Mouse (Mus musculus) heart, postnatal 0 days (tissue): ENCODE data around the gene Dusp16. TPM values are rescaled to one million over a fixed set of nuclear protein-coding genes. Genes with fewer than 3 reads are reported as not detected.

ENCODE experiments used
- ATAC-seq: fragments of 200-750 bp; cut with Nextera tagmentation; 2 replicates; pipeline ENCODE4 v1.8.0; 2017; ENCODE audit warnings: low read depth, moderate number of reproducible peaks, moderate library complexity; ENCODE audit not compliant: insufficient read depth
- DNase-seq: peaks from one replicate; pipeline ENCODE4 v3.0.0-alpha.2; 2016; ENCODE audit warnings: low spot score
- H3K27ac ChIP-seq: fragments of 300-500 bp; sonication (generic); 2 replicates; pipeline ENCODE4 v1.5.1; 2014; ENCODE audit warnings: low read depth, mild to moderate bottlenecking
- H3K27me3 ChIP-seq: fragments of 300-500 bp; sonication (generic); 2 replicates; pipeline ENCODE4 v1.6.1; 2014; ENCODE audit warnings: low read length, mixed read lengths; ENCODE audit not compliant: control insufficient read depth, insufficient read depth
- H3K36me3 ChIP-seq: fragments of 300-500 bp; sonication (generic); replicated peaks from 2 replicates; pipeline ENCODE4 v1.6.1; 2014; ENCODE audit warnings: low read length, mixed read lengths; ENCODE audit not compliant: control insufficient read depth, insufficient read depth
- H3K4me1 ChIP-seq: fragments of 300-500 bp; sonication (generic); 2 replicates; pipeline ENCODE4 v1.6.1; 2014; ENCODE audit warnings: antibody characterized with exemption; ENCODE audit not compliant: control insufficient read depth, insufficient read depth
- H3K4me2 ChIP-seq: fragments of 300-500 bp; sonication (generic); 2 replicates; pipeline ENCODE4 v1.6.1; 2014; ENCODE audit warnings: low read depth, mild to moderate bottlenecking, low read length, moderate library complexity
- H3K4me3 ChIP-seq: fragments of 300-500 bp; sonication (generic); 2 replicates; pipeline ENCODE4 v1.5.1; 2014; ENCODE audit warnings: low read depth, low read length
- H3K9ac ChIP-seq: fragments of 300-500 bp; sonication (generic); replicated peaks from 2 replicates; pipeline ENCODE4 v1.6.1; 2014; ENCODE audit warnings: low read depth, low read length, mixed read lengths
- H3K9me3 ChIP-seq: fragments of 300-500 bp; sonication (generic); replicated peaks from 2 replicates; pipeline ENCODE4 v1.6.1; 2016; ENCODE audit warnings: low read length; ENCODE audit not compliant: control insufficient read depth
- CTCF ChIP-seq: IDR thresholded peaks from 2 replicates; pipeline ENCODE4 v1.5.1; 2016; ENCODE audit warnings: antibody characterized with exemption, control low read depth, low read depth
- EP300 ChIP-seq: IDR thresholded peaks from 2 replicates; pipeline ENCODE4 v1.6.1; 2016; ENCODE audit warnings: antibody characterized with exemption, low read depth
- WGBS: fragments of 180-500 bp; shearing (Covaris S2); extraction: QIAGEN DNeasy Blood & Tissue Kit; methylation state at CpG from one replicate; pipeline ENCODE4 v1.1.7; 2014; 5-methylcytosine and 5-hydroxymethylcytosine counted together
- polyA plus RNA-seq: library from polyadenylated mRNA; unstranded; fragments of >200 nt; fragmentation: Nextera tagmentation; extraction: Ambion mirVana; gene quantifications from 2 replicates; pipeline ENCODE4 v1.2.1, GENCODE M21; 2015
- total RNA-seq: library from RNA; depleted of rRNA; stranded (reverse); fragments of >200 nt; gene quantifications from 2 replicates; pipeline ENCODE4 v1.2.3, GENCODE M21; 2014; ENCODE audit warnings: low replicate concordance

The Dusp16 gene
- total and polyA plus RNA-seq, 2 experiments from 2014 or later = 9.6 to 29.2 TPM

DNA sequence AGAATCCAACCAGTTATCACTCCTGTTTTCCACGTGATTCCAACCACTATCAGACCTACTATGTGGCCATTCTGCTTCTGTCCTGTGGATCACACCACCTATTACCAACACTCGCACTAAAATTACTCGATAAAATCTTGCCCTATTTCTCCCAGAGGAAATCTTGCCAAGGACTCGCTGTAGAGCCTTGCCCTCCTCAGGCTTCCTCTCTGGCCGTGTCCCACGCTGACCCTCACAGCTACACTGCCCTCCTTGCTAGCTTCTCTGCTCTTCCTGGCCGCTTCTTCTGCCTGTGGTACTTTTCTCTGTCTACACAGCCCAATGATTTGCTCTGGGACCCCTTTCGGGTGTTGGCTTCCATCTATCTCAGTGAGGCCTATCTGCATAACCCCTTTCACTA lies 59.6 kb downstream of the Dusp16 start:
- H3K9ac ChIP-seq = no peak overlapping the region
- H3K36me3 ChIP-seq = peaks cover 20% of the 10 kb centered on the region
- peaks cover 8% of the 10 kb centered on the region; the same call in 1 of the 2 replicates for H3K4me1 ChIP-seq
- ATAC-seq (no peak), DNase-seq (no peak)
- no peak overlapping the region for H3K27ac ChIP-seq
- 90% methylated on average over 8 of the region's 8 CpGs for whole genome bisulfite sequencing
- no peaks in the 10 kb centered on the region for H3K9me3 ChIP-seq
- H3K4me3 ChIP-seq = no peak overlapping the region
- H3K27me3 ChIP-seq = no peaks in the 10 kb centered on the region
- TF ChIP-seq EP300 (no peak), CTCF (no peak)
- no peak overlapping the region for H3K4me2 ChIP-seq

- no peak overlapping the region for H3K9ac ChIP-seq
- no peak for ATAC-seq
- H3K4me3 ChIP-seq = no peak overlapping the region
- no peak for DNase-seq
- peaks cover 8% of the 10 kb centered on the region; the same call in 1 of the 2 replicates for H3K4me1 ChIP-seq
- WGBS = 46% methylated on average over 3 of the region's 3 CpGs
- no peak overlapping the region for H3K27ac ChIP-seq
- no peaks in the 10 kb centered on the region for H3K9me3 ChIP-seq
- no peak for TF ChIP-seq EP300
- TF ChIP-seq CTCF = no peak
- no peak overlapping the region for H3K4me2 ChIP-seq
- H3K27me3 ChIP-seq = no peaks in the 10 kb centered on the region
- peaks cover 13% of the 10 kb centered on the region for H3K36me3 ChIP-seq
These were observed 61.4 kb downstream of the Dusp16 start for GRCm38 (mm10) chr6:134730978-134731377.

GRCm38 (mm10) chr6:134725406-134725805 lies 67.0 kb downstream of the Dusp16 start:
- TF ChIP-seq CTCF (no peak), EP300 (no peak)
- no peak overlapping the region for H3K27ac ChIP-seq
- no peak overlapping the region for H3K9ac ChIP-seq
- DNase-seq (no peak), ATAC-seq (no peak)
- H3K9me3 ChIP-seq = no peaks in the 10 kb centered on the region
- H3K4me2 ChIP-seq = no peak overlapping the region
- H3K4me3 ChIP-seq = no peak overlapping the region
- no peaks in the 10 kb centered on the region for H3K4me1 ChIP-seq
- no peaks in the 10 kb centered on the region for H3K27me3 ChIP-seq
- peaks cover 40% of the 10 kb centered on the region for H3K36me3 ChIP-seq

- H3K4me1 ChIP-seq = no peaks in the 10 kb centered on the region
- H3K27ac ChIP-seq = no peak overlapping the region
- H3K4me3 ChIP-seq = no peak overlapping the region
- no peaks in the 10 kb centered on the region for H3K9me3 ChIP-seq
- H3K27me3 ChIP-seq = no peaks in the 10 kb centered on the region
- no peak overlapping the region for H3K4me2 ChIP-seq
- no peak for DNase-seq
- peaks cover 54% of the 10 kb centered on the region for H3K36me3 ChIP-seq
- H3K9ac ChIP-seq = no peak overlapping the region
- WGBS = 78% methylated on average over 9 of the region's 9 CpGs
- TF ChIP-seq EP300 (no peak), CTCF (no peak)
- ATAC-seq = no peak
These were observed 68.4 kb downstream of the Dusp16 start for GRCm38 (mm10) chr6:134723833-134724553.

GRCm38 (mm10) chr6:134723326-134723725 lies 69.1 kb downstream of the Dusp16 start:
- Histone ChIP-seq H3K4me1 (no peaks in the 10 kb centered on the region), H3K4me2 (no peak overlapping the region), H3K36me3 (peaks cover 59% of the 10 kb centered on the region), H3K4me3 (no peak overlapping the region), H3K9me3 (no peaks in the 10 kb centered on the region), H3K27me3 (no peaks in the 10 kb centered on the region), H3K27ac (no peak overlapping the region), H3K9ac (no peak overlapping the region)
- ATAC-seq = no peak
- TF ChIP-seq EP300 (no peak), CTCF (no peak)
- no peak for DNase-seq
- WGBS = 92% methylated on average over 7 of the region's 7 CpGs

GRCm38 (mm10) chr6:134722906-134723305 lies 69.5 kb downstream of the Dusp16 start:
- TF ChIP-seq CTCF (no peak), EP300 (no peak)
- H3K27ac ChIP-seq = no peak overlapping the region
- no peaks in the 10 kb centered on the region for H3K27me3 ChIP-seq
- H3K9ac ChIP-seq = no peak overlapping the region
- no peaks in the 10 kb centered on the region for H3K9me3 ChIP-seq
- peaks cover 59% of the 10 kb centered on the region for H3K36me3 ChIP-seq
- no peak overlapping the region for H3K4me2 ChIP-seq
- H3K4me3 ChIP-seq = no peak overlapping the region
- no peak for ATAC-seq
- no peak for DNase-seq
- 89% methylated on average over 8 of the region's 8 CpGs for WGBS
- H3K4me1 ChIP-seq = no peaks in the 10 kb centered on the region
